Mouse (Mus musculus) liver, postnatal 0 days (tissue): Measurements from ENCODE around the gene Gm48551. TPM values are rescaled to one million over a fixed set of nuclear protein-coding genes. Genes with fewer than 3 reads are reported as not detected.

Experiments
- ATAC-seq: fragments of 200-750 bp; cut with Nextera tagmentation; 2 replicates; pipeline ENCODE4 v1.8.0; 2017; ENCODE audit warnings: mild to moderate bottlenecking, moderate library complexity
- DNase-seq: peaks from one replicate; pipeline ENCODE4 v3.0.0-alpha.2; 2016
- H3K27ac ChIP-seq: fragments of 300-500 bp; sonication (generic); 2 replicates; pipeline ENCODE4 v1.5.1; 2014; ENCODE audit warnings: antibody characterized with exemption, moderate library complexity, mild to moderate bottlenecking, low read depth
- H3K27me3 ChIP-seq: fragments of 300-500 bp; sonication (generic); 2 replicates; pipeline ENCODE4 v1.6.1; 2014; ENCODE audit warnings: low read length, control low read depth, mixed read lengths; ENCODE audit not compliant: insufficient read depth
- H3K36me3 ChIP-seq: fragments of 300-500 bp; sonication (generic); replicated peaks from 2 replicates; pipeline ENCODE4 v1.6.1; 2014; ENCODE audit warnings: mild to moderate bottlenecking, control low read depth, low read length, moderate library complexity, mixed read lengths; ENCODE audit not compliant: insufficient read depth
- H3K4me1 ChIP-seq: fragments of 300-500 bp; sonication (generic); 2 replicates; pipeline ENCODE4 v1.6.1; 2014; ENCODE audit warnings: antibody characterized with exemption, mild to moderate bottlenecking, control low read depth; ENCODE audit not compliant: insufficient read depth
- H3K4me2 ChIP-seq: fragments of 300-500 bp; sonication (generic); 2 replicates; pipeline ENCODE4 v1.6.1; 2014; ENCODE audit warnings: low read depth, mild to moderate bottlenecking, low read length, moderate library complexity, mixed read lengths
- H3K4me3 ChIP-seq: fragments of 300-500 bp; sonication (generic); 2 replicates; pipeline ENCODE4 v1.5.1; 2014; ENCODE audit warnings: low read depth, low read length
- H3K9ac ChIP-seq: fragments of 300-500 bp; sonication (generic); replicated peaks from 2 replicates; pipeline ENCODE4 v1.6.1; 2014; ENCODE audit warnings: mild to moderate bottlenecking, moderate library complexity
- H3K9me3 ChIP-seq: fragments of 300-500 bp; sonication (generic); 2 replicates; pipeline ENCODE4 v1.6.1; 2016; ENCODE audit warnings: mild to moderate bottlenecking, control low read depth, low read length, mixed read lengths
- CTCF ChIP-seq: sonication (generic); IDR thresholded peaks from 2 replicates; pipeline ENCODE4 v1.5.1; 2016; ENCODE audit warnings: antibody characterized with exemption, low read depth
- EP300 ChIP-seq: IDR thresholded peaks from 2 replicates; pipeline ENCODE4 v1.6.1; 2016; ENCODE audit warnings: antibody characterized with exemption, low read depth, mild to moderate bottlenecking
- WGBS: fragments of 180-500 bp; shearing (Covaris S2); extraction: QIAGEN DNeasy Blood & Tissue Kit; methylation state at CpG from one replicate; pipeline ENCODE4 v1.1.7; 2014; ENCODE audit not compliant: insufficient replicate concordance; 5-methylcytosine and 5-hydroxymethylcytosine counted together
- polyA plus RNA-seq: library from polyadenylated mRNA; unstranded; fragments of >200 nt; fragmentation: Nextera tagmentation; extraction: Ambion mirVana; gene quantifications from 2 replicates; pipeline ENCODE4 v1.2.1, GENCODE M21; 2015

Gm48551 gene
- polyA plus RNA-seq, 1 experiment from 2014 or later, result 0.70 TPM

GRCm38 (mm10) chr10:81393456-81394063 lies 9.3 kb downstream of the Gm48551 start:
- WGBS, result 5% methylated on average over 19 of the region's 19 CpGs
- no peak for DNase-seq
- peak overlapping the region; percentile 60 for H3K9ac ChIP-seq
- ATAC-seq, result no peak
- TF ChIP-seq EP300, result no peak
- no peak for TF ChIP-seq CTCF
- H3K4me2 ChIP-seq, result peak overlapping the region; percentile 62
- H3K9me3 ChIP-seq, result no peaks in the 10 kb centered on the region
- peaks cover 6% of the 10 kb centered on the region; the same call in 1 of the 2 replicates for H3K36me3 ChIP-seq
- H3K4me1 ChIP-seq, result peaks cover 25% of the 10 kb centered on the region
- H3K27ac ChIP-seq, result peak overlapping the region; percentile 44
- H3K27me3 ChIP-seq, result no peaks in the 10 kb centered on the region
- peak overlapping the region; percentile 29 for H3K4me3 ChIP-seq

- no peaks in the 10 kb centered on the region for H3K9me3 ChIP-seq
- H3K4me2 ChIP-seq, result no peak overlapping the region
- no peak overlapping the region for H3K27ac ChIP-seq
- H3K36me3 ChIP-seq, result peaks cover 17% of the 10 kb centered on the region
- DNase-seq (peak; percentile 83), ATAC-seq (no peak; the same call in 1 of the 2 replicates)
- no peak overlapping the region for H3K4me3 ChIP-seq
- H3K4me1 ChIP-seq, result peaks cover 18% of the 10 kb centered on the region
- WGBS, result 12% methylated on average over 5 of the region's 5 CpGs
- TF ChIP-seq CTCF, result peak; percentile 97
- TF ChIP-seq EP300, result no peak
- no peaks in the 10 kb centered on the region for H3K27me3 ChIP-seq
- no peak overlapping the region for H3K9ac ChIP-seq
Measured at GRCm38 (mm10) chr10:81395127-81395526, 10.9 kb downstream of the Gm48551 start.

GRCm38 (mm10) chr10:81395865-81396264 lies 11.6 kb downstream of the Gm48551 start:
- no peaks in the 10 kb centered on the region for H3K9me3 ChIP-seq
- no peak overlapping the region for H3K9ac ChIP-seq
- TF ChIP-seq EP300 (no peak), CTCF (no peak)
- DNase-seq, result no peak
- H3K36me3 ChIP-seq, result peaks cover 24% of the 10 kb centered on the region
- H3K4me3 ChIP-seq, result no peak overlapping the region
- H3K27ac ChIP-seq, result no peak overlapping the region
- H3K4me2 ChIP-seq, result no peak overlapping the region
- H3K4me1 ChIP-seq, result peaks cover 18% of the 10 kb centered on the region
- WGBS, result 94% methylated on average over 4 of the region's 4 CpGs
- H3K27me3 ChIP-seq, result no peaks in the 10 kb centered on the region
- no peak for ATAC-seq

GRCm38 (mm10) chr10:81396749-81397148 lies 12.5 kb downstream of the Gm48551 start:
- TF ChIP-seq EP300 (no peak), CTCF (no peak)
- Histone ChIP-seq H3K4me3 (no peak overlapping the region), H3K36me3 (peaks cover 25% of the 10 kb centered on the region), H3K4me2 (no peak overlapping the region), H3K4me1 (peaks cover 23% of the 10 kb centered on the region), H3K9ac (no peak overlapping the region; the same call in 1 of the 2 replicates), H3K27ac (no peak overlapping the region), H3K27me3 (no peaks in the 10 kb centered on the region), H3K9me3 (no peaks in the 10 kb centered on the region)
- DNase-seq (no peak), ATAC-seq (no peak)
- 72% methylated on average over 5 of the region's 5 CpGs for WGBS

GRCm38 (mm10) chr10:81399296-81399695 lies 15.0 kb downstream of the Gm48551 start:
- H3K4me2 ChIP-seq, result no peak overlapping the region
- 81% methylated on average over 5 of the region's 5 CpGs for WGBS

GRCm38 (mm10) chr10:81399798-81400308 lies 15.6 kb downstream of the Gm48551 start:
- no peak for DNase-seq
- Histone ChIP-seq H3K36me3 (peaks cover 31% of the 10 kb centered on the region), H3K4me3 (no peak overlapping the region), H3K27me3 (no peaks in the 10 kb centered on the region), H3K9ac (no peak overlapping the region), H3K27ac (no peak overlapping the region), H3K4me1 (peaks cover 14% of the 10 kb centered on the region), H3K9me3 (no peaks in the 10 kb centered on the region), H3K4me2 (no peak overlapping the region)
- 79% methylated on average over 18 of the region's 18 CpGs for WGBS
- no peak for TF ChIP-seq CTCF
- no peak for TF ChIP-seq EP300
- ATAC-seq, result no peak

More at GRCm38 (mm10) chr10:81399296-81399695, 15.0 kb downstream of the Gm48551 start:
- no peak for TF ChIP-seq CTCF
- TF ChIP-seq EP300, result no peak
- Histone ChIP-seq H3K9ac (no peak overlapping the region), H3K9me3 (no peaks in the 10 kb centered on the region), H3K4me1 (peaks cover 13% of the 10 kb centered on the region), H3K36me3 (peaks cover 27% of the 10 kb centered on the region), H3K27me3 (no peaks in the 10 kb centered on the region), H3K27ac (no peak overlapping the region), H3K4me3 (no peak overlapping the region)
- DNase-seq, result no peak
- ATAC-seq, result no peak
